Mouse (Mus musculus) heart, embryonic 14.5 days (tissue): ENCODE data around the gene Rpap3. TPM values are rescaled to one million over a fixed set of nuclear protein-coding genes. Genes with fewer than 3 reads are reported as not detected.

ENCODE experiments used
- ATAC-seq: fragments of 200-750 bp; cut with Nextera tagmentation; 2 replicates; pipeline ENCODE4 v1.8.0; 2017; ENCODE audit warnings: low read depth, moderate TSS enrichment; ENCODE audit not compliant: insufficient number of reproducible peaks, insufficient read depth, low FRiP score
- H3K27ac ChIP-seq, 2 experiments: fragments of 200-500 bp in 1 of 2; fragments of 300-500 bp in 1 of 2; sonication (generic) in 1 of 2; replicated peaks in 1 of 2; 2 replicates each; pipeline ENCODE4 v1.5.1; 2012 to 2014; ENCODE audit warnings: low read depth in 2 of 2, low read length in 2 of 2, control low read depth in 1 of 2, mild to moderate bottlenecking in 1 of 2, mixed read lengths in 1 of 2; ENCODE audit not compliant: control insufficient read depth in 1 of 2, insufficient read depth in 1 of 2
- H3K27me3 ChIP-seq: fragments of 300-500 bp; sonication (generic); 2 replicates; pipeline ENCODE4 v1.6.1; 2014; ENCODE audit warnings: mild to moderate bottlenecking, low read length, control low read depth; ENCODE audit not compliant: control insufficient read depth, insufficient read depth
- H3K36me3 ChIP-seq: fragments of 300-500 bp; sonication (generic); 2 replicates; pipeline ENCODE4 v1.6.1; 2014; ENCODE audit warnings: mild to moderate bottlenecking, control low read depth, low read length, mixed read lengths; ENCODE audit not compliant: control insufficient read depth, insufficient read depth
- H3K4me1 ChIP-seq, 2 experiments: fragments of 200-500 bp in 1 of 2; fragments of 300-500 bp in 1 of 2; sonication (generic) in 1 of 2; 2 replicates each; pipeline ENCODE4 v1.6.1; 2012 to 2014; ENCODE audit warnings: low read length in 2 of 2, control low read depth in 1 of 2, mixed read lengths in 1 of 2; ENCODE audit not compliant: control insufficient read depth in 2 of 2, insufficient read depth in 2 of 2
- H3K4me2 ChIP-seq: fragments of 300-500 bp; sonication (generic); 2 replicates; pipeline ENCODE4 v1.6.1; 2014; ENCODE audit warnings: mild to moderate bottlenecking, low read length
- H3K4me3 ChIP-seq, 2 experiments: fragments of 200-500 bp in 1 of 2; fragments of 300-500 bp in 1 of 2; sonication (generic) in 1 of 2; 2 replicates each; pipeline ENCODE4 v1.5.1; 2012 to 2014; ENCODE audit warnings: low read length in 2 of 2, mild to moderate bottlenecking in 2 of 2, control low read depth in 1 of 2, low read depth in 1 of 2, moderate library complexity in 1 of 2; ENCODE audit not compliant: control insufficient read depth in 1 of 2, insufficient read depth in 1 of 2
- H3K9ac ChIP-seq: fragments of 300-500 bp; sonication (generic); 2 replicates; pipeline ENCODE4 v1.6.1; 2014; ENCODE audit warnings: mild to moderate bottlenecking, low read length
- H3K9me3 ChIP-seq: fragments of 300-500 bp; sonication (generic); 2 replicates; pipeline ENCODE4 v1.6.1; 2016; ENCODE audit warnings: low read length, control low read depth; ENCODE audit not compliant: control insufficient read depth
- WGBS: fragments of 180-500 bp; shearing (Covaris S2); extraction: QIAGEN DNeasy Blood & Tissue Kit; methylation state at CpG from one replicate; pipeline ENCODE4 v1.1.7; 2014; 5-methylcytosine and 5-hydroxymethylcytosine counted together
- polyA plus RNA-seq: library from polyadenylated mRNA; unstranded; fragments of >200 nt; fragmentation: Nextera tagmentation; extraction: Ambion mirVana; gene quantifications from 2 replicates; pipeline ENCODE4 v1.2.1, GENCODE M21; 2014

The Rpap3 gene
- polyA plus RNA-seq, 1 experiment from 2014 or later = 24.2 TPM

DNA sequence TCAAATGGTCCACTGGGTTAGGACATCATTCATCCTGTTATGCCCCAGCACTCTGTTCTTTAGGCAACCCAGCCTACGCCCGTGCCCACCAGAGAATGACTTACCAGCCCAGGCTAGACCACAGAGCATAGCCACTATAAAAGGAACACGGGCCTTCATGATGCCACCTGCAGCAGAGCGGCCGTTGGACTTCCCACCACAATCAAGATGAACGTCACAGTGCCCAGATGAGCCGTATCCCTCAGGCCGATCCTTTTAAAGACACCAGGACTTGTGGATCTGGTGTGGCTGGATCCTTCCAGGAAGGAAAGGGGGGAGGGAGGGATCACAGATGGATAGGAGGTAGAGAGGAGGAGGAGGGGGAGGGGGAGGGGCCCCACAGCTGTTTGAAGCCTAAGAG is 25.5 kb upstream of the Rpap3 start, which contains the start of gene Endou:
Gene Endou (minus strand): TSS at position 229 of the 400 bp plus-strand sequence.
- H3K27ac ChIP-seq = no peak within 1 kb of the TSS
- H3K4me2 ChIP-seq = no peak within 1 kb of the TSS
- H3K9me3 ChIP-seq = 0 out of 2 replicates have a peak, but pooled peaks cover 3% of the 10 kb centered on the region
- ATAC-seq = no peak
- no peak within 1 kb of the TSS for H3K4me3 ChIP-seq
- H3K27me3 ChIP-seq = no peaks in the 10 kb centered on the region
- H3K9ac ChIP-seq = no peak within 1 kb of the TSS
- no peaks in the 10 kb centered on the region for H3K36me3 ChIP-seq
- H3K4me1 ChIP-seq = peaks cover 4 to 8% of the 10 kb centered on the region in 2 experiments; a peak in 1 of 4 replicates
- 86% methylated on average over 8 of the region's 8 CpGs for WGBS

DNA sequence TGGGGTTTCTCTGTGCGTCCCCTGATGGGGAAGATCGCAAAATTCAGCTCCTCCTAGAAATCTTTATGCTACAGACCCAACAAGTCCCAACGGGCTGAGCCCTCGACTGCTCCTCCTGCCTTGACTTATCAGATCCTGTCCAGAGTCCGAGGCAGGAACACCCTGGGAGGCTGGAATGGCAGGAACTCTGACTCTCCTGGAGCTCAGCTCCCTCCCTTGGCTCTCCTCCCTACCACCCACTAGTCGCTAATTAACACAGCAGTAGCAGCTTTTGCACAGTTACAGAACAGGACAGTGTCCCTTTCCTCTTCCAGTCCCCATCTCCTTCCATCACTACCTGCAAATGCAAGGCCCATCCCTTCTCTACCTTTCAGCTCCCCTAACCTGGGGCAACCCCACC is 24.7 kb upstream of the Rpap3 start:
- no peak overlapping the region for H3K27ac ChIP-seq

DNA sequence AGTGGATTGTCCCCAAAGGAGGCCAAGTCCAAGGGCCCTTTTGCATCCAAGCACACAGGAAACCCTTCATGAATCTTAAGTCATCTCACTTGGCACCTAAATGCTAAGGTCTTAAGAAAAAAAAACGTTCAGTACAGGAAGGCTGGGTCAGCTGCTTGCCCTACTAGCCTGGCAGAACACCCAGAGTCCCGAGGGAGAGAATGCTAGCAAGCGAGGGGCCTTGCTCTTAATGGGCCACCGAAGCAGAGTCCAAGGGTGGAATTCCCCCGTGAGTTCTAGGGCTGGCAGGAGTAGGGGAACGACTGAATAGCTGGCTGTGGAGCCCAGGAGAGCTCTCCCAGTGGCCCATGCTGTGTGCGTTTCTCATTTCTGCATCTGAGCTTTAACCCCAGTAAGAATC is 23.2 kb upstream of the Rpap3 start:
- no peak overlapping the region for H3K27ac ChIP-seq
- H3K36me3 ChIP-seq = no peaks in the 10 kb centered on the region
- H3K4me3 ChIP-seq = no peak overlapping the region
- no peak overlapping the region for H3K9ac ChIP-seq
- WGBS = 60% methylated on average over 7 of the region's 7 CpGs
- H3K4me1 ChIP-seq = peaks cover 4 to 8% of the 10 kb centered on the region in 2 experiments; a peak in 1 of 4 replicates
- no peak overlapping the region for H3K4me2 ChIP-seq
- ATAC-seq = no peak
- no peaks in the 10 kb centered on the region for H3K27me3 ChIP-seq
- 0 out of 2 replicates have a peak, but pooled peaks cover 2% of the 10 kb centered on the region for H3K9me3 ChIP-seq

More for the DNA sequence above, 24.7 kb upstream of the Rpap3 start:
- peaks cover 4 to 8% of the 10 kb centered on the region in 2 experiments; a peak in 1 of 4 replicates for H3K4me1 ChIP-seq
- no peaks in the 10 kb centered on the region for H3K36me3 ChIP-seq
- no peak overlapping the region for H3K4me3 ChIP-seq
- no peaks in the 10 kb centered on the region for H3K27me3 ChIP-seq
- H3K9me3 ChIP-seq = 0 out of 2 replicates have a peak, but pooled peaks cover 3% of the 10 kb centered on the region
- no peak overlapping the region for H3K4me2 ChIP-seq
- WGBS = 41% methylated on average over 6 of the region's 6 CpGs
- H3K9ac ChIP-seq = no peak overlapping the region
- no peak for ATAC-seq

DNA sequence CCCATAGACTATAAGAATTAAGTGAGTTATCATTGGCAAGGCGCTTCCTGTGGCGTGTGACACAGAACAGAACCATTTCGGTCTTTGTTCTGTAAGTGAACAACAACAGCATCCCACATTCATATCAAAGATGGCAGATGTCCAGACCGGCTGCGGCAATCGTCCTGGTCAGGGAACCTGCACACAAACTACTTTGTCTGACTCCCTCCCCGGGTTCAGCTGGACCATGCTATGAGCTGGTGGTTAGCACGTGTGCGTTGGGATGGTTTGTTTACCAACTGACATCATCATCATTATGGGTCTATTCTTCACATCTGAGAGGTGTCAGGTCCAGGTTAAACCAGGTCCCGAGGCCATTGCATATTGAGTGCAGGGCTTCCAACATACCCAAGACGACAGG is 22.8 kb upstream of the Rpap3 start:
- no peak for ATAC-seq
- no peak overlapping the region for H3K27ac ChIP-seq
- WGBS = 56% methylated on average over 11 of the region's 11 CpGs

DNA sequence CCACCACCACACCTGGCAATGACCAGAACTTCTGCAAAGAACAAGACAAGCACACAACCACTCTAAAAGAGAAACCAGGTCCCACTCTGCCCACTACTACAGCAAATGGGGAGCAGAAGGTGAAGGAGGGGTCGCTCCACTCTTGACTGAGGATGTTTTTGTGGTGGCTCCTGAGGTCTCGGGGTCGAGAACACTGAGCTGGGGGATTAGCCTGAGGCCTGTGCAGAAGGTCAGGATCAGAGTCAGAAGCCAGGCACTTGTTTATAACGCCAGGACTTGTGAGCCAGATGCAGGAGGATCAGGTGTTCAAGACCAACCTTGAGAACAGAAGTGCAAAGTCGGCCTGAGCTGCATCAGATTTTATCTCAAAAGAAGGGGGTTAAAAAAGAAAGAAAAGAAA is 21.9 kb upstream of the Rpap3 start:
- H3K4me3 ChIP-seq = no peak overlapping the region
- H3K27me3 ChIP-seq = no peaks in the 10 kb centered on the region
- no peak overlapping the region for H3K4me2 ChIP-seq
- no peak overlapping the region for H3K9ac ChIP-seq
- no peak overlapping the region for H3K27ac ChIP-seq
- H3K4me1 ChIP-seq = peaks cover 4 to 8% of the 10 kb centered on the region in 2 experiments; a peak in 1 of 4 replicates
- H3K36me3 ChIP-seq = no peaks in the 10 kb centered on the region
- 73% methylated on average over 5 of the region's 5 CpGs for WGBS
- H3K9me3 ChIP-seq = no peaks in the 10 kb centered on the region
- no peak for ATAC-seq

More for the DNA sequence above, 22.8 kb upstream of the Rpap3 start:
- H3K36me3 ChIP-seq = no peaks in the 10 kb centered on the region
- peaks cover 4 to 8% of the 10 kb centered on the region in 2 experiments; a peak in 1 of 4 replicates for H3K4me1 ChIP-seq
- H3K27me3 ChIP-seq = no peaks in the 10 kb centered on the region
- no peak overlapping the region for H3K9ac ChIP-seq
- no peaks in the 10 kb centered on the region for H3K9me3 ChIP-seq
- no peak overlapping the region for H3K4me2 ChIP-seq
- H3K4me3 ChIP-seq = no peak overlapping the region

DNA sequence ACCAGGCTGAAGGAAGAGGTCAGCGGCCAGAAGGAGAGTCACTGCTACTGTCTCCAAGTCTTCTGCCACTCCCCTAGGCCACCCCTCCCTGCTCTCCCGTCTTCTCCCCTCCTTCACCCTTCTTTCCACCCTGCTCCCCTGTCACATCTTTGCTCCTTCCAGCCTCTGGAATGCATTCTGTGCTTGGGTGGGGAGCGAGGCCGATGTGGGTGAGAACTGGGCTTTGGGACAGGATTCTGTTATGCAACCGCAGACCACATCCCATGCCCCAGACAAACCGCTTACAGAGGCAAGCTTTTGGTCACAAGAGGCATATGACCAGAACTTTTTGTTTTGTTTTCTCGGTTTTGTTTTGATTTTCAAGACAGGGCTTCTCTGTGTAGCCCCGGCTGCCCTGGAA is 21.4 kb upstream of the Rpap3 start:
- Histone ChIP-seq H3K27me3 (no peaks in the 10 kb centered on the region), H3K4me2 (no peak overlapping the region), H3K9me3 (no peaks in the 10 kb centered on the region), H3K4me3 (no peak overlapping the region), H3K9ac (no peak overlapping the region), H3K36me3 (no peaks in the 10 kb centered on the region), H3K4me1 (peaks cover 4 to 8% of the 10 kb centered on the region in 2 experiments; a peak in 1 of 4 replicates), H3K27ac (no peak overlapping the region)
- WGBS = 69% methylated on average over 8 of the region's 8 CpGs
- ATAC-seq = no peak

DNA sequence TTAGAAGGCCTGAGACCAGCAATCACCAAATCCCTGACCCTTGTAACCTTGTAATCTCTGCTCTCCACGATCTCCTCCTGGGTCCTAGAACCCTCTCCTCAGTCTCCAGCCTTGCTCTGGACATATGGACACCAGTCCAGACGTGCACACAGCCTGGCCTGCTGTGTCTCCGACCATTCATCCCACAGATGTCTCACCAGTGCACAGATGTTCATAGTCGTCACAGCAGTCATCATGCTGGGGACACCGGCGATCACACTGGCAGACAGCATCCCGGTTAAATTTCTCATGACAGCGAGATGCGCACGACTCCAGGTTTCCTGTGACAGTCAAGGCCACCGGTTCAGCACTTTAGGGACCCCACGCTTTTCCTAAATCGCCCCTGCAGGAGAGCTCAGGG is 20.7 kb upstream of the Rpap3 start:
- H3K4me3 ChIP-seq = no peak overlapping the region
- no peak for ATAC-seq
- H3K36me3 ChIP-seq = no peaks in the 10 kb centered on the region
- no peaks in the 10 kb centered on the region for H3K27me3 ChIP-seq
- H3K9ac ChIP-seq = no peak overlapping the region
- no peak overlapping the region for H3K4me2 ChIP-seq
- H3K9me3 ChIP-seq = no peaks in the 10 kb centered on the region
- 80% methylated on average over 13 of the region's 13 CpGs for WGBS
- H3K4me1 ChIP-seq = peaks cover 4 to 8% of the 10 kb centered on the region in 2 experiments; a peak in 1 of 4 replicates
- no peak overlapping the region for H3K27ac ChIP-seq

DNA sequence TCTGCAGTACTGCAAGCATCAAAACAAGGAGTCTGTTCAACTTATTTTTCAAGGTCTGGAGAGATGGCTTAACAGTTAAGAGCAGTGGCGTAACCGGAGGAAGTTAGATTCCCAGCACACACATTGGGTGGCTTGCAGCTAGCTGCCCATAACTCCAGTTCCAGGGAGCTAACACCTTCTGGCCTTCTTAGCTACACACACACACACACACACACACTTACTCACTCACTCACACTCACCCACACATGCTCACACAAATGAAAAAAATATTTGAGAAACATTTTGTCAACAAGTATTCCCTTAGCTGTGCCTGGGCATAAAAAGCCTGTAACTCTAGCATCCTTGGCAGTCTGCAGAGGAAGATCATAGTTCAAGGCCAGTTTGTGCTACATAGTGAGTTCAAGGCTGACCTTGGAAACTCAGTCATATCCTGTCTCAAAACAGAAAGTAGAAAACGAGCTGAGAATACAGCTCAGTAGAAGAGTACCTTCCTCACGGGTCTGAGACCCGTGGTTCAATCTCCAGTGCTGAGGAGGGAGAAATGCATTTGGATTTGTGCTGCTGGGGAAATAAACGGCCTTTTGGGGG is 19.7 kb upstream of the Rpap3 start:
- H3K9me3 ChIP-seq = no peaks in the 10 kb centered on the region
- H3K4me3 ChIP-seq = no peak overlapping the region
- ATAC-seq = no peak
- 78% methylated on average over 6 of the region's 6 CpGs for WGBS
- H3K9ac ChIP-seq = no peak overlapping the region
- H3K4me2 ChIP-seq = no peak overlapping the region
- peaks cover 11 to 12% of the 10 kb centered on the region in 2 experiments for H3K4me1 ChIP-seq
- H3K36me3 ChIP-seq = no peaks in the 10 kb centered on the region
- H3K27ac ChIP-seq = no peak overlapping the region
- H3K27me3 ChIP-seq = no peaks in the 10 kb centered on the region
